Mouse (Mus musculus) ES-Bruce4 (cell line): Measurements from ENCODE around the gene Sh3d21.

ENCODE experiments used
- CTCF ChIP-seq: IDR thresholded peaks from one replicate; pipeline ENCODE4 v1.8.1; 2011; ENCODE audit warnings: low read depth, low read length
- POLR2A ChIP-seq: IDR thresholded peaks from one replicate; pipeline ENCODE4 v1.8.1; 2011; ENCODE audit warnings: low read length; ENCODE audit not compliant: insufficient read depth

GRCm38 (mm10) chr4:126205386-126205785 is 42.1 kb upstream of the Sh3d21 start:
- TF ChIP-seq CTCF (no peak), POLR2A (no peak)
